Mouse (Mus musculus): ENCODE measurements around the gene Ampd1.

Gene Ampd1

GRCm38 (mm10) chr3:103073771-103074170 is at the start of gene Ampd1:
Gene Ampd1, plus strand, starts transcription at chr3:103074014.
- no peak for DNase-seq (ENCODE audit: low spot score in 2 of 2)

- DNase-seq (ENCODE audit: low spot score in 2 of 2) = no peak
Measured at GRCm38 (mm10) chr3:103026174-103026573, 47.6 kb upstream of the Ampd1 start.

- no peak for DNase-seq (ENCODE audit: low spot score in 2 of 2)
Measured at GRCm38 (mm10) chr3:103040285-103040684, 33.5 kb upstream of the Ampd1 start.

GRCm38 (mm10) chr3:103040861-103041379 is 32.9 kb upstream of the Ampd1 start:
- DNase-seq (ENCODE audit: low spot score in 2 of 2) = no peak

- no peak for DNase-seq (ENCODE audit: low spot score in 2 of 2)
Measured at GRCm38 (mm10) chr3:103056016-103056595, 17.7 kb upstream of the Ampd1 start.

GRCm38 (mm10) chr3:103057752-103058151 is 16.1 kb upstream of the Ampd1 start:
- no peak for DNase-seq (ENCODE audit: low spot score in 2 of 2)

GRCm38 (mm10) chr3:103058207-103059157 is 15.3 kb upstream of the Ampd1 start, which contains the start of gene Nras:
Gene Nras, plus strand, starts transcription at chr3:103058285.
- DNase-seq (ENCODE audit: low spot score in 2 of 2) = peak; percentile 83 to 88

GRCm38 (mm10) chr3:103066927-103067326 is 6.9 kb upstream of the Ampd1 start:
- no peak for DNase-seq (ENCODE audit: low spot score in 2 of 2)

GRCm38 (mm10) chr3:103068971-103069370 is 4.8 kb upstream of the Ampd1 start:
- no peak for DNase-seq (ENCODE audit: low spot score in 2 of 2)

- DNase-seq (ENCODE audit: low spot score in 2 of 2) = no peak
Measured at GRCm38 (mm10) chr3:103075871-103076270, 2.1 kb downstream of the Ampd1 start.

GRCm38 (mm10) chr3:103076476-103076875 is 2.7 kb downstream of the Ampd1 start:
- DNase-seq (ENCODE audit: low spot score in 2 of 2) = no peak

GRCm38 (mm10) chr3:103079301-103079700 is 5.5 kb downstream of the Ampd1 start:
- DNase-seq (ENCODE audit: low spot score in 2 of 2) = no peak

GRCm38 (mm10) chr3:103081051-103081450 is 7.2 kb downstream of the Ampd1 start:
- no peak for DNase-seq (ENCODE audit: low spot score in 2 of 2)

- no peak for DNase-seq (ENCODE audit: low spot score in 2 of 2)
Measured at GRCm38 (mm10) chr3:103081861-103082453, 8.1 kb downstream of the Ampd1 start.

- no peak for DNase-seq (ENCODE audit: low spot score in 2 of 2)
Measured at GRCm38 (mm10) chr3:103082761-103083160, 8.9 kb downstream of the Ampd1 start.

- no peak for DNase-seq (ENCODE audit: low spot score in 2 of 2)
Measured at GRCm38 (mm10) chr3:103085986-103086385, 12.2 kb downstream of the Ampd1 start.

- DNase-seq (ENCODE audit: low spot score in 2 of 2) = no peak
Measured at GRCm38 (mm10) chr3:103091753-103092152, 17.9 kb downstream of the Ampd1 start.

- no peak for DNase-seq (ENCODE audit: low spot score in 2 of 2)
Measured at GRCm38 (mm10) chr3:103098662-103099061, 24.8 kb downstream of the Ampd1 start.

- DNase-seq (ENCODE audit: low spot score in 2 of 2) = no peak
Measured at GRCm38 (mm10) chr3:103099667-103100066, 25.9 kb downstream of the Ampd1 start.

- DNase-seq (ENCODE audit: low spot score in 2 of 2) = no peak
Measured at GRCm38 (mm10) chr3:103100735-103101134, 26.9 kb downstream of the Ampd1 start.

GRCm38 (mm10) chr3:103101194-103101593 is 27.4 kb downstream of the Ampd1 start:
- no peak for DNase-seq (ENCODE audit: low spot score in 2 of 2)

GRCm38 (mm10) chr3:103101909-103102308 is 28.1 kb downstream of the Ampd1 start:
- no peak for DNase-seq (ENCODE audit: low spot score in 2 of 2)
